Mouse (Mus musculus): ENCODE measurements around the gene Zdhhc11. TPM values are rescaled to one million over a fixed set of nuclear protein-coding genes. Genes with fewer than 3 reads are reported as not detected.

Gene Zdhhc11
- not detected in 2 replicates for polyA plus RNA-seq (2015; fragmentation: Nextera tagmentation; extraction: Ambion mirVana)

DNA sequence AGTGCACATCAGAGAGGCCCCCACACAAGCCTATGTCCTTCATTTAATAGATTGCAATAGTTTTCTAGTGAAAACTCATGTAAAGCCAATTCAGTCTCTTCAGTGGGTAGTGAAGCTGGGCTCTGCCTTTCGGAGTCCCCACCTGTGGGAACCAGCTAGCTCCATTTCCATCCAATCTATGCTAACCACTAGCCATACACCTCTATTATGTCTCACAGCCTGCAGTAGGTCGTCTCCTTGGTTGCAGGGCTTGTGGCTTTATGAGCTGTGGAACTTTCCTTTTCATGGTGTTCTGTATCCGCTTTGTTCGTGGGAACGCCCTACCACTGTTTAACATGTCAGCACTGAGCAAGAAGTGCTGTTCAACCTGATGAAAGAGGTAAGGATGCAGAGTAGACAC lies at the start of gene Zdhhc11:
Gene Zdhhc11, plus strand, starts transcription at position 301 of the 400 bp plus-strand sequence.

DNA sequence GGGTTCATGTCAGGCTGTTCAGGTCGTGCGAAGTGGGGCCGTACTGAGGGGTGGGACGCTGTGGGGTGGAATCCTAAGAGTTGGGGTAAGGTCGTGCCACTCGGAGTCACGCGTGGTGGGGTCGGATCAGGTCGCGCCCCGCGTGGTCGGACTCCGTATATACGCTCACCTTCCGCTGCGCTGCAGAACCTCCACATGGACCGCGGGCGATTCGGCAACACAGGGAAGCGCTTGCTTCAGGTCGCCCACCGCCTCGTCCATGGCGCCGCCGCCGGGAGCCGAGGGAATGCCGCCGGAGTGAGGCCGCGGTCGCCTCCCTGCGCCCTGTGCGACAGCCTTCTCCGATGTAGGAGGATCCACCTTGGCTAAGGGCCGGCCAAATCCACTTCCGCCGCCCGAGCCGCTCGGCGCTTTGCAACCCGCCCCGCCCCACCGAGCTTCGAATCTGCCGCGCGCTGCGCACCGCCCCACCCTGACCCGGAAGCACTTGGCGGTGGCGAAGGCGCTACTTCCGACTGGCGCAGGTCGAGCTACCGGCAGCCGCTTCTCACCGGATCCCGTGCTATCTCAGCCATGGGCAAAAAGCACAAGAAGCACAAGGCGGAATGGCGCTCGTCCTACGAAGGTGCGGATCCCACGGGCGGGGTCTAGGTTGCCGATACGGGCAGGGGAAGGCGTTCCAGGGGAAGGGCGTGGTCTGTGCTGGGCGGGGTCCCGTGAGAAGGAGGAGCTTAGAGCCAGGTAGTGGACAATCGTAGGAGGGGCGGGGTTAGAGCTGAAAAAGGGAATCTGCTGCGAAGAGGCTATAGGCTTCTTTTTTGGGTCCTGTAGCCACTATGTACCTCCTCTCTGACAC lies 26.1 kb upstream of the Zdhhc11 start, which contains the start of the genes Trip13 and Brd9:
Gene Trip13, minus strand, starts transcription at position 464 of the 856 bp plus-strand sequence.
Gene Brd9, plus strand, starts transcription at position 491 of the 856 bp plus-strand sequence.

DNA sequence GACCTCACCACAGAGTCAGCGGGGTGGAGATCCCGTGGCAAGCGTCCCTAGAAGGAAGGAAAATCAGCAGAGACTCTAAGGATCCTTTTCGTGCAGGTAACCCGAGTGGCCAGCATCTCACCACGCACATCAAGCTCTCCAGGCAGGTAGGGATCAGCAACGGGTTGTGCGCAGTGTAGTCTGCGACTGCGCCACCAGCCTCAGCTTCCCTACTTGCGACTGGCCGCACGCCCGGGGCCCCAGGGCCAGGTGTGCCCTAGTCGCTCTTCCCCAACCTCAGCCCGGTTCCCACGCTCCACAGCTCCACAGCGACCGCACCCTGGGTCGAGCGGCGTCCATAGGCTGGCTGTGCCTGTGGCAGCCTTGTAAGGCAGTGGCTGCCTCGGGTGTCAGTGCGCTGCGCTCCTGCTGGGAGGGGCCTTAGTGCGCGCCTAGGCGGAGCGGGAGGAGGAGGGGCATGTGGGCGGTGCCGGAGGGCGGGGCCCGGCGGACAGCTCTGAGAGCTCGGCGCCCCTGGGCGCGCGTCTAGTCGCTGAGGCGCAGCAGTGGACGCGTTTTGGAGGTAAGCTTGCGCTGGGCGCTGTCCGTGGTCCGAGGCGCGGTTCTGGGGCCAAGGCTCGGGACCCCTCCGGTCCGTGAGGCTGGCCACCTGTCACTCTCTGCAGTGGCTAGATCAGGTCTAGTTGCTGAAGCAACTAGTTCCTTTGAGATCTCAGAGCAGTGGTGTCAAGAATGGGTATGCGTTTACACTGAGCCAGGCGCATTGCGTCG lies 45.5 kb downstream of the Zdhhc11 start, which contains the start of gene Tppp:
Gene Tppp, plus strand, starts transcription at position 460 of the 771 bp plus-strand sequence.

Small RNA genes lying within 50 kb of the gene (microRNA-seq; reads per million reads assigned to microRNA genes)
- 0 reads per million in 2 experiments for gene Gm25197

Other genes with a start within 250 kb of the Zdhhc11 start
- 4.8 and 5.1 TPM in 2 replicates for gene Slc12a7, start 230.8 kb upstream of the Zdhhc11 start, polyA plus RNA-seq (2015; fragmentation: Nextera tagmentation; extraction: Ambion mirVana)
- 1.6 and 1.7 TPM in 2 replicates for gene Nkd2, start 116.2 kb upstream of the Zdhhc11 start, polyA plus RNA-seq (2015; fragmentation: Nextera tagmentation; extraction: Ambion mirVana)
- 6.0 and 7.8 TPM in 2 replicates for gene Trip13, start 26.1 kb upstream of the Zdhhc11 start, polyA plus RNA-seq (2015; fragmentation: Nextera tagmentation; extraction: Ambion mirVana)
- 19.8 and 20.0 TPM in 2 replicates for gene Brd9, start 26.0 kb upstream of the Zdhhc11 start, polyA plus RNA-seq (2015; fragmentation: Nextera tagmentation; extraction: Ambion mirVana)
- 5.8 and 6.2 TPM in 2 replicates for gene Tppp, start 45.6 kb downstream of the Zdhhc11 start, polyA plus RNA-seq (2015; fragmentation: Nextera tagmentation; extraction: Ambion mirVana)
- 3.0 TPM in 2 replicates for gene Cep72, start 98.4 kb downstream of the Zdhhc11 start, polyA plus RNA-seq (2015; fragmentation: Nextera tagmentation; extraction: Ambion mirVana)
- 0.17 TPM in 1 of 2 replicates, not detected in the other for gene Slc9a3, start 157.6 kb downstream of the Zdhhc11 start, polyA plus RNA-seq (2015; fragmentation: Nextera tagmentation; extraction: Ambion mirVana)
- gene Exoc3, start 244.9 kb downstream of the Zdhhc11 start, polyA plus RNA-seq (2015; fragmentation: Nextera tagmentation; extraction: Ambion mirVana): 32.1 and 35.4 TPM in 2 replicates